Mouse (Mus musculus) gastrocnemius, postnatal 4 days (tissue): ENCODE data around the gene Cmas. TPM values are rescaled to one million over a fixed set of nuclear protein-coding genes. Genes with fewer than 3 reads are reported as not detected.

Experiments used
- total RNA-seq, 2 experiments: library from RNA; stranded (reverse); gene quantifications; 2 replicates each; pipeline ENCODE4 v1.2.3; 2021

Cmas gene
- total RNA-seq, 2 experiments from 2014 or later, result 40.8 to 42.0 TPM

Other genes with a start within 250 kb of the Cmas start
- 100 to 1,000 TPM; 162 to 170 TPM for gene Ldhb, start 248.7 kb upstream of the Cmas start, total RNA-seq
- gene Kcnj8, start 185.1 kb upstream of the Cmas start, total RNA-seq, result 10 to 100 TPM; 21.0 to 21.2 TPM
- 100 to 1,000 TPM; 114 to 117 TPM for gene Abcc9, start 54.4 kb upstream of the Cmas start, total RNA-seq
- not detected for gene Sult6b2, start 47.8 kb downstream of the Cmas start, total RNA-seq
- under 1 TPM; 0.47 to 0.52 TPM for gene St8sia1, start 207.8 kb downstream of the Cmas start, total RNA-seq